Mouse (Mus musculus) liver, adult 2 months (tissue): ENCODE results near the gene Flrt3. TPM values are rescaled to one million over a fixed set of nuclear protein-coding genes. Genes with fewer than 3 reads are reported as not detected.
A peak's percentile ranks its signal among the peaks of the same experiment; 100 is the strongest.

Experiments
- DNase-seq: peaks from one replicate; pipeline ENCODE4 v3.0.0-alpha.2; 2011; ENCODE audit warnings: low read depth, low spot score; ENCODE audit errors: extremely low read depth
- H3K27ac ChIP-seq: fragments of 200-500 bp; replicated peaks from 2 replicates; pipeline ENCODE4 v1.5.1; 2012; ENCODE audit warnings: low read depth, mild to moderate bottlenecking, control low read depth, inconsistent platforms, low read length; ENCODE audit not compliant: insufficient read depth
- H3K27me3 ChIP-seq: fragments of 200-500 bp; 2 replicates; pipeline ENCODE4 v1.6.1; 2012; ENCODE audit warnings: mild to moderate bottlenecking, moderate library complexity, low read length, inconsistent platforms; ENCODE audit not compliant: control insufficient read depth, insufficient read depth
- H3K36me3 ChIP-seq: fragments of 200-500 bp; 2 replicates; pipeline ENCODE4 v1.6.1; 2012; ENCODE audit warnings: low read length, inconsistent platforms; ENCODE audit not compliant: control insufficient read depth, insufficient read depth
- H3K4me1 ChIP-seq: fragments of 200-500 bp; 2 replicates; pipeline ENCODE4 v1.6.1; 2011; ENCODE audit warnings: low read length; ENCODE audit not compliant: control insufficient read depth, insufficient read depth
- H3K4me3 ChIP-seq: fragments of 200-500 bp; 2 replicates; pipeline ENCODE4 v1.5.1; 2011; ENCODE audit warnings: low read depth, mild to moderate bottlenecking, control low read depth, low read length, moderate library complexity; ENCODE audit not compliant: insufficient read depth
- H3K79me2 ChIP-seq: fragments of 200-500 bp; 2 replicates; pipeline ENCODE4 v1.6.1; 2012; ENCODE audit warnings: inconsistent platforms, mild to moderate bottlenecking, low read length, moderate library complexity; ENCODE audit not compliant: control insufficient read depth, insufficient read depth
- H3K9ac ChIP-seq: fragments of 200-500 bp; 2 replicates; pipeline ENCODE4 v1.6.1; 2012; ENCODE audit warnings: low read depth, mild to moderate bottlenecking, control low read depth, inconsistent platforms, low read length
- CTCF ChIP-seq: fragments of 200-500 bp; IDR thresholded peaks from 2 replicates; pipeline ENCODE4 v1.5.1; 2011; ENCODE audit warnings: low read depth, low read length, control low read depth
- POLR2A ChIP-seq: fragments of 200-500 bp; IDR thresholded peaks from 2 replicates; pipeline ENCODE4 v1.6.1; 2011; ENCODE audit warnings: low read length, control low read depth; ENCODE audit not compliant: insufficient read depth; ENCODE audit errors: extremely low read depth
- WGBS: fragments of 180-500 bp; shearing (Covaris S2); methylation state at CpG from one replicate; pipeline ENCODE4 v1.1.7; 2018; 5-methylcytosine and 5-hydroxymethylcytosine counted together
- polyA plus RNA-seq: library from polyadenylated mRNA; depleted of rRNA; stranded (reverse); fragments of >200 nt; gene quantifications from 2 replicates; pipeline ENCODE4 v1.2.3, GENCODE M21; 2012
- total RNA-seq: library from RNA; depleted of rRNA; stranded (reverse); fragments of >200 nt; gene quantifications from 2 replicates; pipeline ENCODE4 v1.2.3, GENCODE M21; 2014

Flrt3 gene
- total and polyA plus RNA-seq, 2 experiments: 0.02 to 0.46 TPM

GRCm38 (mm10) chr2:140676728-140677127 lies 5.5 kb upstream of the Flrt3 start:
- Histone ChIP-seq H3K4me3 (no peak overlapping the region), H3K79me2 (no peaks in the 10 kb centered on the region), H3K4me1 (no peaks in the 10 kb centered on the region), H3K27me3 (no peaks in the 10 kb centered on the region), H3K9ac (no peak overlapping the region), H3K27ac (no peak overlapping the region), H3K36me3 (no peaks in the 10 kb centered on the region)
- TF ChIP-seq CTCF (no peak), POLR2A (no peak)
- WGBS: 52% methylated on average over 3 of the region's 3 CpGs
- DNase-seq: no peak

- no peak for DNase-seq
- 90% methylated on average over 5 of the region's 5 CpGs for WGBS
- H3K27ac ChIP-seq: no peak overlapping the region
- H3K36me3 ChIP-seq: no peaks in the 10 kb centered on the region
- H3K79me2 ChIP-seq: no peaks in the 10 kb centered on the region
- H3K4me3 ChIP-seq: no peak overlapping the region
- H3K9ac ChIP-seq: no peak overlapping the region
- peaks cover 3% of the 10 kb centered on the region; the same call in 1 of the 2 replicates for H3K4me1 ChIP-seq
- TF ChIP-seq CTCF (no peak), POLR2A (no peak)
- no peaks in the 10 kb centered on the region for H3K27me3 ChIP-seq
Measured at GRCm38 (mm10) chr2:140673466-140673865, 2.2 kb upstream of the Flrt3 start.

GRCm38 (mm10) chr2:140670457-140670856 lies 812 bp downstream of the Flrt3 start:
- 5% methylated on average over 12 of the region's 12 CpGs for WGBS
- Histone ChIP-seq H3K27me3 (no peaks in the 10 kb centered on the region), H3K79me2 (no peaks in the 10 kb centered on the region), H3K4me1 (peaks cover 3% of the 10 kb centered on the region; the same call in 1 of the 2 replicates), H3K4me3 (peak overlapping the region; percentile 16), H3K36me3 (no peaks in the 10 kb centered on the region), H3K9ac (no peak overlapping the region), H3K27ac (no peak overlapping the region)
- no peak for DNase-seq
- TF ChIP-seq CTCF (no peak), POLR2A (no peak)

GRCm38 (mm10) chr2:140669786-140670185 lies 1.5 kb downstream of the Flrt3 start:
- H3K4me3 ChIP-seq: no peak overlapping the region
- H3K27me3 ChIP-seq: no peaks in the 10 kb centered on the region
- 96% methylated on average over 2 of the region's 2 CpGs for WGBS
- H3K27ac ChIP-seq: no peak overlapping the region
- H3K4me1 ChIP-seq: peaks cover 3% of the 10 kb centered on the region; the same call in 1 of the 2 replicates
- no peaks in the 10 kb centered on the region for H3K79me2 ChIP-seq
- no peak overlapping the region for H3K9ac ChIP-seq
- TF ChIP-seq CTCF (no peak), POLR2A (no peak)
- DNase-seq: no peak
- H3K36me3 ChIP-seq: no peaks in the 10 kb centered on the region

GRCm38 (mm10) chr2:140669081-140669480 lies 2.2 kb downstream of the Flrt3 start:
- no peaks in the 10 kb centered on the region for H3K27me3 ChIP-seq
- 73% methylated on average over 2 of the region's 2 CpGs for WGBS
- H3K27ac ChIP-seq: no peak overlapping the region
- no peak for DNase-seq
- no peak overlapping the region for H3K9ac ChIP-seq
- no peaks in the 10 kb centered on the region for H3K36me3 ChIP-seq
- H3K79me2 ChIP-seq: no peaks in the 10 kb centered on the region
- peaks cover 3% of the 10 kb centered on the region; the same call in 1 of the 2 replicates for H3K4me1 ChIP-seq
- H3K4me3 ChIP-seq: no peak overlapping the region
- TF ChIP-seq POLR2A (no peak), CTCF (no peak)

- H3K4me1 ChIP-seq: peaks cover 3% of the 10 kb centered on the region; the same call in 1 of the 2 replicates
- H3K27me3 ChIP-seq: no peaks in the 10 kb centered on the region
- H3K27ac ChIP-seq: no peak overlapping the region
- H3K4me3 ChIP-seq: no peak overlapping the region
- no peaks in the 10 kb centered on the region for H3K36me3 ChIP-seq
- H3K79me2 ChIP-seq: no peaks in the 10 kb centered on the region
- H3K9ac ChIP-seq: no peak overlapping the region
- peak; percentile 36 for DNase-seq
- TF ChIP-seq POLR2A (no peak), CTCF (peak; percentile 63)
- WGBS: 19% methylated on average over 8 of the region's 8 CpGs
Measured at GRCm38 (mm10) chr2:140668311-140668710, 3.0 kb downstream of the Flrt3 start.
